Comparison of ENCODE assay signal across 8 mouse cellular contexts in the genomic region with DNA sequence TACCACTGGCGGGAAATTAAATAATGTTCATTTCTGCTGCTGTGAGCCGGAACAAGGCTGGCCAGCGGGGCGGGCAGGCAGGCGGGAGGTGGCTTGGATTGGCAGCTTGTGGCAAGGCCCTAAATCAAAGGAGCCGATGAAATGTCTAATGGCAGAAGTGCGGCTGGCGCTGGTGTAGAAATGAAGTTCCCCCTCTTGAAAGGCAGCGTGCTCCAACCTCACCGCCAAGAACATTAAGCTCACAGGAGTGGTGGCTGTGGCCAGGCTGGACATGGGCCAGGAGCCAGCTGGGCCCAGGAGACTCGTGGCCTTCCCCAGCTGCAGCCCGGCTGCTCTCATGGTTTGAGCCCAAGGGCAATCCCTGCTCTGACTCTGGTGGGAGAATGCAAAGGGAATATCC.
DNase-seq lines count a peak whose midpoint lies in the region; ATAC-seq and TF ChIP-seq lines count a peak whose summit lies in the region.
"Had no signal": no experiment of that assay in that cellular context is flagged by ENCODE, and none has a peak within 500 bp of the region (broad histone marks: within the 10 kb centered on the region; RNA-seq: fewer than 3 reads in every experiment).

No protein-coding gene starts in this region.

- no peaks in the 10 kb centered on the region for H3K9me3 ChIP-seq in E14TG2a.4 (ENCODE audit: low read length)
- no peaks in the 10 kb centered on the region for H3K9me3 ChIP-seq in lung, postnatal 0 days (ENCODE audit: low read length)
- H3K9me3 ChIP-seq: liver, embryonic 15.5 days had no signal

- no peaks in the 10 kb centered on the region for H3K36me3 ChIP-seq in E14TG2a.4 (ENCODE audit: insufficient read depth, low read length)
- no peaks in the 10 kb centered on the region for H3K36me3 ChIP-seq in lung, postnatal 0 days (ENCODE audit: insufficient read depth, low read length)
- H3K36me3 ChIP-seq: liver, embryonic 15.5 days had no signal

- H3K4me1 ChIP-seq in E14TG2a.4 (replicated peaks; ENCODE audit: low read depth, low read length), result peaks cover 52% of the 10 kb centered on the region
- H3K4me1 ChIP-seq in lung, postnatal 0 days (ENCODE audit: insufficient read depth, low read depth, low read length), result peaks cover 5% of the 10 kb centered on the region; the same call in 1 of the 2 replicates
- H3K4me1 ChIP-seq: liver, embryonic 15.5 days had no signal

- WGBS in lung, postnatal 0 days, result 51% methylated on average over 12 of the region's 12 CpGs

- TF ChIP-seq EP300 in lung, postnatal 0 days (IDR thresholded peaks at IDR 0.05), result no peak

- ATAC-seq in lung, postnatal 0 days, result peak; percentile 31

- no peak overlapping the region for H3K4me2 ChIP-seq in lung, postnatal 0 days (replicated peaks; ENCODE audit: low read depth, low read length)
- H3K4me2 ChIP-seq: liver, embryonic 15.5 days had no signal

- intact Hi-C loops in gastrocnemius, postnatal 36 days (cut with DNase I), result no loop called here

- H3K27ac ChIP-seq in lung, postnatal 0 days (ENCODE audit: low read length), result no peak overlapping the region
- H3K27ac ChIP-seq: liver, embryonic 15.5 days had no signal

- H3K9ac ChIP-seq in lung, postnatal 0 days (replicated peaks; ENCODE audit: low read depth), result no peak overlapping the region
- H3K9ac ChIP-seq: liver, embryonic 15.5 days had no signal

- H3K27me3 ChIP-seq in E14TG2a.4 (ENCODE audit: insufficient read depth, low read length), result peaks cover 52% of the 10 kb centered on the region
- H3K27me3 ChIP-seq in lung, postnatal 0 days (replicated peaks; ENCODE audit: insufficient read depth, low read length), result no peaks in the 10 kb centered on the region
- H3K27me3 ChIP-seq: liver, embryonic 15.5 days had no signal

- H3K4me3 ChIP-seq in E14TG2a.4 (replicated peaks; ENCODE audit: low read length), result peak overlapping the region; percentile 50
- H3K4me3 ChIP-seq in lung, postnatal 0 days (ENCODE audit: low read depth, low read length), result no peak overlapping the region
- H3K4me3 ChIP-seq: liver, embryonic 15.5 days had no signal

- no peak for TF ChIP-seq CTCF in E14TG2a.4 (conservative IDR thresholded peaks at IDR 0.05; ENCODE audit: low read length)
- no peak for TF ChIP-seq CTCF in lung, postnatal 0 days (IDR thresholded peaks at IDR 0.05)

- peak; percentile 74 for DNase-seq in Muller cell, postnatal 12 days (ENCODE audit: inconsistent ontology term)
- peak; percentile 64 to 73 for DNase-seq in gastrocnemius, postnatal 36 days
- DNase-seq in lung, postnatal 0 days (ENCODE audit: low spot score), result peak; percentile 31
- no peak for DNase-seq in embryo, embryonic 9.5 days (ENCODE audit: extremely low spot score)
- DNase-seq in urinary bladder, postnatal 25 days (ENCODE audit: low spot score), result no peak
- DNase-seq in thymus, postnatal 4 days, result no peak

Comparison
In these comparisons a context has a peak if more than half of its experiments do, and no peak if none do; other contexts are left out.
1. DNase-seq: peak in Muller cell, postnatal 12 days (single experiment), gastrocnemius, postnatal 36 days (2 of 2) and lung, postnatal 0 days (single experiment); none in embryo, embryonic 9.5 days (single experiment), urinary bladder, postnatal 25 days (single experiment) and thymus, postnatal 4 days (single experiment).